Mouse (Mus musculus): ENCODE measurements around the gene Bcar3. TPM values are rescaled to one million over a fixed set of nuclear protein-coding genes. Genes with fewer than 3 reads are reported as not detected.

Bcar3 gene
- polyA plus RNA-seq, 1 experiment, result 57.8 TPM

DNA sequence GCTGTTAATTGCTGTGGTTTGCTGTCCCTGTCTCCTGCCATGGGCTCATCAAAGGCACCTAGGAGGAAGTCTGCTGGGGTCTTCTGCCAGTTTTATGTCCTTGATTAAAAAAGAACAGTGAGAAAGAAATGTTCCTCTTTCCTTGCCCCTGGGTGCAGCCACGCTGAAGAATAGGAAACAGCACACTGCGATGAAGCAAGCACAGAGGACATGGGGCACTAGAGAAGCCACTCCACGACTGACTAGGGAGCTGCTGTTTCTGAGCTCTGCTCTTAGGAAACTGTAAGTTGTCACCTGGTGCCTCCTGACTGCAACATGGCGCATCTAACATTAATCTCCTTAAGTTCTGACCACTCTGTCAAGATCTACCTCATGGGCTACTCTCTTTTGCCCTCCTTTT lies 272.6 kb downstream of the Bcar3 start:
- no peak for DNase-seq (ENCODE audit: low read depth)

GRCm38 (mm10) chr3:122573426-122574286 lies 279.7 kb downstream of the Bcar3 start:
- no peak for DNase-seq (ENCODE audit: low read depth)

DNA sequence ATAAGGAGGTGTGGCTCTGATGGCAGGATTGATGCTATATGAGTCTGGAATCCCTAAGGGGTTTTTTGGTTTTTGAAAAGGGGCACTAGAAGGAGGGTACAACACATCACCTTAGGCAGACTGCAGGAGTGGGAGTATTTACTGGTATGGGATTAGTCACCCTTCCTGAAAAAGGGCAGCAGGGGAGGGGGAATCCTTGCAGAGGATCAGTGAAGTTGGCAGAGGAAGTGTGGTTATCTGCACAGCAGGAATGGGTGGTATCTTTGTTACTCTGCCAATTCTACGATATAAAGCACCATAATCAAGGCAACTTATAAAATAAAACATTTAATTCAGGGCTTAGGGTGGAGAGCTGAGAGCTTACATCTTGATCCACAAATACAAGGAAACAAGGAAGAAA lies 281.0 kb downstream of the Bcar3 start:
- no peak for DNase-seq (ENCODE audit: low read depth)

DNA sequence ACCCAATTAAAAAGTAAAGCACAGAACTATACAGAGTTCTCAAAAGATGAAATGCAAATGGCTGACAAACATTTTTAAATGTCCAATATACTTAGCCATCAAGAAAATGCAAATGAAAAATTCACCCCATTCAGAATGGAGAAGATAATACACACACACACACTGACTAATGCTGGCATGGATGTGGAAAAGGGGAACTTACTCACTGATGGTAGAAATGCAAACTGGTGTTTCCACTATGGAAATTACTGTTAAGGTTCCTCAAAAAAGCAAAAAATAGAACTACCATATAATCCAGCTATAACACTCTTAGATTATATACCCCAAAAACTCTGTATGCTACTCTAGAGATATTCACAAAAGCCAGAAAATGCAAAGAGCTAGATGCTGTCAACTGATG lies 283.4 kb downstream of the Bcar3 start:
- no peak for DNase-seq (ENCODE audit: low read depth)

Other genes starting within 250 kb of the Bcar3 start
- 0.91 and 2.2 TPM in 2 replicates for gene Abca4, start 249.7 kb upstream of the Bcar3 start, polyA plus RNA-seq (2012; rRNA removed)
- 112 and 171 TPM in 2 replicates for gene Gclm, start 48.6 kb upstream of the Bcar3 start, polyA plus RNA-seq (2012; rRNA removed)
- 7.7 and 8.1 TPM in 2 replicates for gene Dnttip2, start 19.7 kb upstream of the Bcar3 start, polyA plus RNA-seq (2012; rRNA removed)

Measured in gonadal fat pad, adult 2 months (tissue).